Mouse (Mus musculus) brain, embryonic 14.5 days (tissue): Measurements from ENCODE around the gene Tor1b. TPM values are rescaled to one million over a fixed set of nuclear protein-coding genes. Genes with fewer than 3 reads are reported as not detected.

ENCODE experiments used
- DNase-seq: peaks from one replicate; pipeline ENCODE4 v3.0.0-alpha.2; 2011; ENCODE audit warnings: low read depth
- CTCF ChIP-seq: fragments of 200-500 bp; IDR thresholded peaks from 2 replicates; pipeline ENCODE4 v1.5.1; 2012; ENCODE audit warnings: inconsistent platforms, mild to moderate bottlenecking, moderate library complexity, borderline replicate concordance; ENCODE audit not compliant: insufficient read depth, insufficient read length; ENCODE audit errors: extremely low read depth
- POLR2A ChIP-seq: fragments of 200-500 bp; IDR thresholded peaks from 2 replicates; pipeline ENCODE4 v1.6.1; 2012; ENCODE audit warnings: mild to moderate bottlenecking, inconsistent platforms, borderline replicate concordance; ENCODE audit not compliant: poor library complexity, insufficient read depth, insufficient read length, severe bottlenecking; ENCODE audit errors: extremely low read depth
- polyA plus RNA-seq: library from polyadenylated mRNA; depleted of rRNA; stranded (reverse); fragments of >200 nt; gene quantifications from 2 replicates; pipeline ENCODE4 v1.2.3, GENCODE M21; 2012

Tor1b gene
- polyA plus RNA-seq, 1 experiment: 32.0 TPM

GRCm38 (mm10) chr2:30966826-30967225 lies 14.1 kb downstream of the Tor1b start:
- TF ChIP-seq POLR2A: no peak
- no peak for TF ChIP-seq CTCF
- no peak for DNase-seq

GRCm38 (mm10) chr2:30967352-30968327 lies 14.9 kb downstream of the Tor1b start, which contains the start of gene Tor1a:
Gene Tor1a (minus strand): TSS chr2:30967933.
- TF ChIP-seq CTCF (no peak), POLR2A (peak; percentile 98)
- peak; percentile 96 for DNase-seq

GRCm38 (mm10) chr2:30981790-30982513 lies 29.2 kb downstream of the Tor1b start, which contains the start of the genes BC005624 and Usp20:
Gene BC005624 (minus strand): TSS chr2:30982201.
Gene Usp20 (plus strand): TSS chr2:30982279.
- DNase-seq: peak; percentile 100
- peak; percentile 55; the same call in 1 of the 2 replicates for TF ChIP-seq POLR2A
- TF ChIP-seq CTCF: no peak

GRCm38 (mm10) chr2:30983024-30983423 lies 30.3 kb downstream of the Tor1b start:
- TF ChIP-seq POLR2A (no peak), CTCF (no peak)
- DNase-seq: peak; percentile 28

GRCm38 (mm10) chr2:30985111-30986020 lies 32.6 kb downstream of the Tor1b start:
- TF ChIP-seq CTCF (no peak), POLR2A (no peak)
- DNase-seq: no peak

- no peak for TF ChIP-seq POLR2A
- TF ChIP-seq CTCF: no peak
- no peak for DNase-seq
These were observed 37.5 kb downstream of the Tor1b start for GRCm38 (mm10) chr2:30990221-30990620.

GRCm38 (mm10) chr2:30994853-30995252 lies 42.1 kb downstream of the Tor1b start:
- DNase-seq: no peak
- TF ChIP-seq CTCF (no peak), POLR2A (no peak)

GRCm38 (mm10) chr2:30995432-30995996 lies 42.8 kb downstream of the Tor1b start:
- TF ChIP-seq CTCF (no peak), POLR2A (no peak)

GRCm38 (mm10) chr2:30998443-30999260 lies 45.9 kb downstream of the Tor1b start:
- no peak for TF ChIP-seq POLR2A
- DNase-seq: no peak

More at GRCm38 (mm10) chr2:30995432-30995996, 42.8 kb downstream of the Tor1b start:
- no peak for DNase-seq

- DNase-seq: no peak
- TF ChIP-seq CTCF (no peak), POLR2A (no peak)
These were observed 50.1 kb downstream of the Tor1b start for GRCm38 (mm10) chr2:31002857-31003256.

GRCm38 (mm10) chr2:31005453-31005852 lies 52.7 kb downstream of the Tor1b start:
- no peak for TF ChIP-seq CTCF
- TF ChIP-seq POLR2A: no peak
- DNase-seq: no peak
